Mouse (Mus musculus) liver, embryonic 11.5 days (tissue): ENCODE data around the gene Zbtb8a. TPM values are rescaled to one million over a fixed set of nuclear protein-coding genes. Genes with fewer than 3 reads are reported as not detected.

Experiments used
- ATAC-seq: fragments of 200-750 bp; cut with Nextera tagmentation; replicated peaks from 2 replicates; pipeline ENCODE4 v1.8.0; 2017; ENCODE audit warnings: moderate number of reproducible peaks, mild to moderate bottlenecking, moderate TSS enrichment, moderate library complexity; ENCODE audit not compliant: low FRiP score
- DNase-seq: peaks from one replicate; pipeline ENCODE4 v3.0.0-alpha.2; 2017; ENCODE audit warnings: low spot score
- H3K27ac ChIP-seq: fragments of 300-500 bp; sonication (generic); 2 replicates; pipeline ENCODE4 v1.5.1; 2014; ENCODE audit warnings: mild to moderate bottlenecking, low read depth, low read length, control low read depth
- H3K27me3 ChIP-seq: fragments of 300-500 bp; sonication (generic); replicated peaks from 2 replicates; pipeline ENCODE4 v1.6.1; 2014; ENCODE audit warnings: low read length, mixed read lengths; ENCODE audit not compliant: control insufficient read depth, insufficient read depth
- H3K36me3 ChIP-seq: fragments of 300-500 bp; sonication (generic); 2 replicates; pipeline ENCODE4 v1.6.1; 2014; ENCODE audit warnings: mild to moderate bottlenecking, low read length, moderate library complexity, mixed read lengths; ENCODE audit not compliant: control insufficient read depth, insufficient read depth
- H3K4me1 ChIP-seq: fragments of 300-500 bp; sonication (generic); replicated peaks from 2 replicates; pipeline ENCODE4 v1.6.1; 2014; ENCODE audit warnings: low read length, mixed read lengths; ENCODE audit not compliant: control insufficient read depth, insufficient read depth
- H3K4me2 ChIP-seq: fragments of 300-500 bp; sonication (generic); 2 replicates; pipeline ENCODE4 v1.6.1; 2014; ENCODE audit warnings: mild to moderate bottlenecking, control low read depth, moderate library complexity
- H3K4me3 ChIP-seq: fragments of 300-500 bp; sonication (generic); 2 replicates; pipeline ENCODE4 v1.5.1; 2014; ENCODE audit warnings: low read depth, low read length, control low read depth
- H3K9ac ChIP-seq: fragments of 300-500 bp; sonication (generic); 2 replicates; pipeline ENCODE4 v1.6.1; 2014; ENCODE audit warnings: low read depth, low read length, control low read depth
- H3K9me3 ChIP-seq: fragments of 300-500 bp; sonication (generic); 2 replicates; pipeline ENCODE4 v1.6.1; 2016; ENCODE audit warnings: low read length, inconsistent platforms, mixed read lengths; ENCODE audit not compliant: control insufficient read depth
- WGBS: fragments of 180-500 bp; shearing (Covaris S2); extraction: QIAGEN DNeasy Blood & Tissue Kit; methylation state at CpG from one replicate; pipeline ENCODE4 v1.1.7; 2014; 5-methylcytosine and 5-hydroxymethylcytosine counted together
- polyA plus RNA-seq: library from polyadenylated mRNA; unstranded; fragments of >200 nt; fragmentation: Nextera tagmentation; extraction: Ambion mirVana; gene quantifications from 2 replicates; pipeline ENCODE4 v1.2.1, GENCODE M21; 2014

The Zbtb8a gene
- polyA plus RNA-seq, 1 experiment from 2014 or later: 4.8 TPM

DNA sequence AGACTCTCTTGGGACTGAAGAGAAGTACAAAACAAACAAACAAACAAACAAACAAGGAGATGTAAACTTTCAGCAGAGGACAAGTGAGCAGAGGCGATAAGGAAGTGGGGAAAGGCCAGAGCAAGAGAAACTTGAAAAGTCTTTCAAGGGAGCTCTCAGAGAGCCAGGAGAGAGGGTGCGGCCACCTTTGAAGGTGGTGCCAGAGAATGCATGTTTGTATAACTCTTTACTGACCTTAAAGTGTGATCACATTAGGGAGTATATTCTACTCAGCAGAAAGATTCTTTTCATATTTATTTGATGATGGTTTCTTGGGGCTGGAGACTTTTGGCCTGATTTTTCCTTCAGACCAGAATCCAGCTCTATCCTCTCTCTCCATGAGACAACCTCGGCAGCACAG, 19.0 kb upstream of the Zbtb8a start:
- no peak overlapping the region for H3K9ac ChIP-seq
- 80% methylated on average over 3 of the region's 3 CpGs for WGBS
- no peak for ATAC-seq

DNA sequence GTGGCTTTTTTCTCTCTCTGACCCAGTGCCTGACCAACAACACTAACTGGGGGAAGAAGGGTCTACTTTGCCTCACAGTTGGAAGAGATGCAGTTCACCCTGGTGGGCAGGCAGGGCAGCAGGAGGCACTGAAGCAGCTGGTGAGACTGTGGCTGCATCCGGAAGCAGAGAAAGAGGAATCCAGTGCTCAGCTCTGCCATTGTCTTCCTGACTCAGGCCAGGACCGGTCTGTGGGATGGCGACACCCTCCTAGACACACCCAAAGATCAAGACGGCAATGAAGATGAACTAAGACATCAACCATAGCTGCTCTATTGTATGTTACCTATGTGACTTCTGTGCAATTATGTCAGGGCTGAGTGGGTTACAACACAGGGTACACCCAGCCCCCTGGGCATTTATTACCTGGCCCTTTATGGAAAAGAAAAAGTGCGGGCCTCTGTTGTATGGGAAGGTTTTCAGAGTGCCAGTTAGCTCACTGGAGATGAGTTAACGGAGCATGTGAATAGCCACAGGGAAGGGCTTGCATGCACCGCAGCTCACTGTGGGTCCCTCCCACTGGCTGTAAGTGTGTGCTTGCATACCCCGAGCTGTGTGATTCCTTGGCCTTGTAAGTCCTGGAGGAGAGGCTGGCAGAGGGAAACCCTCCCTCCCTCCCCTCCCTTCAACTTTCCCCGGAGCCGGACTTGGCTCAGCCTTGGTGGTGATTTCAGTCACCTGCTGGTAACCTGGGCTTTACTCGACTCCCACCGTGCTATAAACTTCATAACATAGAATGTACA, 16.4 kb upstream of the Zbtb8a start:
- no peak for ATAC-seq
- Histone ChIP-seq H3K36me3 (no peaks in the 10 kb centered on the region), H3K9ac (no peak overlapping the region), H3K27me3 (no peaks in the 10 kb centered on the region), H3K27ac (no peak overlapping the region), H3K9me3 (no peaks in the 10 kb centered on the region), H3K4me1 (no peaks in the 10 kb centered on the region; the same call in 1 of the 2 replicates), H3K4me2 (no peak overlapping the region), H3K4me3 (no peak overlapping the region)
- WGBS: 59% methylated on average over 12 of the region's 12 CpGs
- DNase-seq: no peak

More for the DNA sequence above, 19.0 kb upstream of the Zbtb8a start:
- Histone ChIP-seq H3K4me3 (no peak overlapping the region), H3K27me3 (no peaks in the 10 kb centered on the region), H3K27ac (no peak overlapping the region), H3K4me1 (no peaks in the 10 kb centered on the region; the same call in 1 of the 2 replicates), H3K9me3 (no peaks in the 10 kb centered on the region), H3K36me3 (no peaks in the 10 kb centered on the region), H3K4me2 (no peak overlapping the region)
- no peak for DNase-seq

DNA sequence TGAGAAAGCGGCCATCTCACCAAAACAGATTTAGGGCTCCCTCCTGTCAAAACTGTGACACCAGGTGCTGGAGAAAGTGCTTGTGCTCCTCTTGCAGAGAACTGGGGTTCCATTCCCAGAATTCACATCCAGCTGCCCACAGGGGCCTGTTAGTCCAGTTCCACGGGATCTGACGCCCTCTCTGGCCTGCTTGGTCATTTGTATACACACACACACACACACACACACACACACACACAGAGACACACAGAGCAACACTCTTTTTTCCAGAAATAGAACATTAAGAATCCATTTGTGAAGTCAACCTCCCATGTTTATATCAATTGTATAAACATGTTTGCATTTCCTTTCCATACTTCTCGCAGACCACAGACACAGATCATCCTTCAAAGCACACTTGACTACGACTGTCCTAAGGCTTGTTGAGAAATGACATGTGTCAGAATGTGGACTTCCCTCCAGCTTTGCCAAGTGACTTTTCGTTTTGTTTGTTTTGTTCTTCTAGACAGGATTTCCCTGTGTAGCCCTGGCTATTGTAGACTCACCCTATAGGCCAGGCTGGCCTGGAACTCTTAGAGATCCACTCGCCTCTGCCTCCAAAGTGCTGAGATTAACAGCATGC, 13.1 kb upstream of the Zbtb8a start:
- 77% methylated on average over 7 of the region's 7 CpGs for WGBS
- Histone ChIP-seq H3K27me3 (no peaks in the 10 kb centered on the region), H3K4me3 (no peak overlapping the region), H3K27ac (no peak overlapping the region), H3K36me3 (no peaks in the 10 kb centered on the region), H3K4me1 (peaks cover 2% of the 10 kb centered on the region; the same call in 1 of the 2 replicates), H3K4me2 (no peak overlapping the region), H3K9me3 (no peaks in the 10 kb centered on the region), H3K9ac (no peak overlapping the region)
- ATAC-seq (no peak), DNase-seq (no peak)

DNA sequence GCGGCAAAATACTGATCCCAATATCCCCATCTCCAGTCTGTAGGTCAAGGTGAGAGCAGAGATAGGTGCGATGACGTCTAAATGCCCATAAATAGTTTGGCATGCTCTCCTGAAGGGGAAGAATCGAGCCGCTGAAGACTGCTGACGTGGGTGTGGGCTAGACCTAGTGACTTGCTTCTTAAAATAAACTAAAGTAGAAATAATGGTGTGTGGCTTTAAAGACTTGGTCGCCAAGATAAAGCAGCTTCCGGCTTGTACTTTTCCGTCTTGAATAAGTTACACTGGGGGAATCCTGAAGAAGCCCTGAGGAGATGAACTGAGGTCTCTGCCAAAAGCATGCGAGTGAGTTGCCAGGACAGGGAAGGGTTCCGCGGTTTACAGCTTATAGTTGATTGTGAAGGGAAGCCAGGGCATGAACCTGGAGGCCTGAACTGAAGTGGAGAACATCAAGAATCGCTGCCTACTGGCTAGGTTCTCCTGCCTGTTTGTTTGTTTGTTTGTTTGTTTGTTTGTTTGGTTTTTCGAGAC, 12.4 kb upstream of the Zbtb8a start:
- no peak for DNase-seq
- Histone ChIP-seq H3K9me3 (no peaks in the 10 kb centered on the region), H3K4me2 (no peak overlapping the region), H3K27ac (no peak overlapping the region), H3K4me3 (no peak overlapping the region), H3K27me3 (no peaks in the 10 kb centered on the region), H3K9ac (no peak overlapping the region), H3K4me1 (peaks cover 8% of the 10 kb centered on the region), H3K36me3 (no peaks in the 10 kb centered on the region)
- 69% methylated on average over 14 of the region's 14 CpGs for WGBS
- ATAC-seq: no peak

DNA sequence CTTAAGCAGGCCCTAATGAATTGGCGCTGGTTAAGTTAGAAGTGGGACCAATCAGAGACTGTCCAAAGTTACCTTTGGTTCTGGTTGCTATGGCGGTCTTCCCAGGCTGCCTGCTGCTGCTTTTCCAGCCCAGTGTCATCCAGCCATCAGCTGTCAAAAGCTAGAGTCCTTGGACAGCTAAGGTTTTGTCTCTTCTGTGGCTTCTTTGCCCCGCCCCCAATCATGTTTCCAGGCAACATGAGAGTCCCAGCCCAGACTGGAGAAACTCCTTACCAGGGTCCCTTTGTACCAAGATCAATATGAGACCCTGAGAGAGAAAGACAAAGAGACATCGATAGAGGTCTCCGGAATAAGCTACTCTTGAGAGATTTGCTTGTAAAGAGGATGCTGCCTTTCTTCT, 10.5 kb upstream of the Zbtb8a start:
- Histone ChIP-seq H3K4me1 (peaks cover 12% of the 10 kb centered on the region), H3K36me3 (no peaks in the 10 kb centered on the region), H3K9me3 (no peaks in the 10 kb centered on the region), H3K4me3 (no peak overlapping the region), H3K27ac (no peak overlapping the region), H3K4me2 (no peak overlapping the region), H3K9ac (no peak overlapping the region), H3K27me3 (no peaks in the 10 kb centered on the region)
- WGBS: 85% methylated on average over 5 of the region's 5 CpGs
- ATAC-seq: no peak
- DNase-seq: no peak

DNA sequence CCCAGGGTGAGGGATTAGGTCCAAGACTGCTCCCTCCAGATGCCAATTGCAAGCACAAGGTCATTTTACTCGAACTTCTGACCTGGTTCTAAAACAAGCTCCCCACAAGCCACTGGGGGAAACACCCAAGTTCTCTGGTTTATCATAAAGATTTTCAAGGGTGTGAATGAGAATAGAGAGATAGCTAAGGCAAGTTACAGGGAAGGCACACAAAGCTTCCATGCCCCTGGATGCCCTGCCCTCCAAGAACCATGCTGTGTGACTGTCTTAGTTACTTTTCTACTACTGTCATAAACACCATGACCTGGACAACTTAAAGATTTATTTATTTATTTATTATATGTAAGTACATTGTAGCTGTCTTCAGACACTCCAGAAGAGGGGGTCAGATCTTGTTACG, 9.1 kb upstream of the Zbtb8a start:
- H3K9me3 ChIP-seq: no peaks in the 10 kb centered on the region
- WGBS: 46% methylated on average over 1 of the region's 2 CpGs
- ATAC-seq: peak; percentile 59
- H3K9ac ChIP-seq: no peak overlapping the region
- peaks cover 12% of the 10 kb centered on the region for H3K4me1 ChIP-seq
- peak overlapping the region; percentile 33 for H3K4me2 ChIP-seq
- H3K27me3 ChIP-seq: no peaks in the 10 kb centered on the region
- H3K27ac ChIP-seq: peak overlapping the region; percentile 44
- no peaks in the 10 kb centered on the region for H3K36me3 ChIP-seq
- no peak for DNase-seq
- no peak overlapping the region for H3K4me3 ChIP-seq

DNA sequence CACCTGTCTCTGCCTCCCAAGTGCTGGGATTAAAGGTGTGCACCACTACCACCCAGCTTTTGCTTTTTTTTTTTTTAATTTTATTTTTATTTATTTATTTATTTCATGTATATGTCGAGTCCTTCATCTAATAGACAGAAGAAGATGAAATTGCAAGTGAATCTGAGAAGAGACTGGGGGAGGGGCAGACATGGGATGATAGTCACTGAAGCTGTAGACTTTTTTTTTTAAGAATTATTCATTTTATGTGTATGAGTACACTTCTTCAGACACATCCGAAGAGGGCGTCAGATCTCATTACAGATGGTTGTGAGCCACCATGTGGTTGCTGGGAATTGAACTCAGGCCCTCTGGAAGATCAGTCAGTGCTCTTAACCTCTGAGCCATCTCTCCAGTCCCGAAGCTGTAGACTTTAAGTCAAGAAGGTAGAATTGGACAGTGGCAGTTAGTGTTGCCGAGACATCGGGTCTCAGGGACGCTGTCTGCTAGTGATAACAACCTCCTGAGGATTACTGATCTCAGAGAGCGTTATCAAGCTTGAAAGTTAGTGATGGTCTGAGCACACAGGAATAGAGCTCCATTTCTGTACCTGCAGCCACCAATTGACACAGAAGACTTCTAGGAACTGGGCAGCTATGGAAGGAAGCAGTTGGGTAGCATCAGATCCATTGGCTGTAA, 8.5 kb upstream of the Zbtb8a start:
- H3K9ac ChIP-seq: no peak overlapping the region
- peak overlapping the region; percentile 33 for H3K4me2 ChIP-seq

DNA sequence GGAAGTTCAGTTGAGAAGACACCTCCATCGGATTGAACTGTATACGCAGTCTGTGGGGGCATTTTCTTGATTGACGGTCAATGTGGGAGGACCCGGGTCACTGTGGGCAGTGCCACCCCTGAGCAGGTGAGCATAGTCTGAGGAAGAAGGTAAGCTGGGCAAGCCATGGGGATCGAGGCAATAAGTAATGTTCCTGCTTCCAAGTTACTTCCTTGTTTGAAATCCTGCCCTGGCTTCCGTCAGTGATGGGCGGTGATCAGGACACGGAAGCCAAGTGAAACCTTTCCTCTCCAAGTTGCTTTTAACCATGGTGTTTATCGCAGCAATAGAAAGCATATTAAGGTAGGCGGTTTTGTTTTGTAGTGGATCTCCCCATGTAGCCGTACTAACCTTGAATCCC, 7.8 kb upstream of the Zbtb8a start:
- H3K36me3 ChIP-seq: no peaks in the 10 kb centered on the region
- no peak overlapping the region for H3K4me2 ChIP-seq
- no peaks in the 10 kb centered on the region for H3K27me3 ChIP-seq
- H3K4me3 ChIP-seq: no peak overlapping the region
- no peak for DNase-seq
- H3K9ac ChIP-seq: no peak overlapping the region
- no peak for ATAC-seq
- H3K4me1 ChIP-seq: peaks cover 12% of the 10 kb centered on the region
- no peaks in the 10 kb centered on the region for H3K9me3 ChIP-seq
- H3K27ac ChIP-seq: peak overlapping the region; percentile 34; the same call in 1 of the 2 replicates
- WGBS: 83% methylated on average over 11 of the region's 11 CpGs

More for the DNA sequence above, 8.5 kb upstream of the Zbtb8a start:
- H3K4me1 ChIP-seq: peaks cover 12% of the 10 kb centered on the region
- no peaks in the 10 kb centered on the region for H3K27me3 ChIP-seq
- no peaks in the 10 kb centered on the region for H3K9me3 ChIP-seq
- ATAC-seq (peak; percentile 91), DNase-seq (no peak)
- no peaks in the 10 kb centered on the region for H3K36me3 ChIP-seq
- no peak overlapping the region for H3K4me3 ChIP-seq
- H3K27ac ChIP-seq: peak overlapping the region; percentile 44
- 47% methylated on average over 8 of the region's 8 CpGs for WGBS
